Mouse (Mus musculus): ENCODE measurements around the gene Lrrc49. TPM values are rescaled to one million over a fixed set of nuclear protein-coding genes. Genes with fewer than 3 reads are reported as not detected.

The Lrrc49 gene
- polyA plus RNA-seq, 1 experiment from 2014 or later: 9.0 TPM

DNA sequence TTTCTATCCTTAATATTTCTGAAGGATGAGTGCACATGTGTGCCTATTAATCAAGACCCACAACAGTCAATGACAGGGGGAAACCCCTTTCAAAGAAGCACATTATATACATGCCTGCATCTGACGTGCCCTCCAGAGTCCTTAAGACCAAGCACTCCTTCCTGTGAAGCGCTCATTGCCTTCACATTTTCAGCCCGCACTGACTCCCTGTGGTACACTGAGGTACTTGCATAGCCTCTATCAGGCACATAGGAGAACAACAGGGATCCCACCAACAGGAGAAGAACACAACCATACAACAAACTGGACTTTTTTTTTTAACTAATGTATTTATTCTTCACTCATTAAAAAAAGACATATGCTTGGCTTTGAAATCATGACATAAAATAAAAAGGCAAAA lies 101.0 kb downstream of the Lrrc49 start:
- TF ChIP-seq CTCF (IDR thresholded peaks at IDR 0.05) (peak; percentile 42), EP300 (IDR thresholded peaks at IDR 0.05) (no peak)
- H3K9me3 ChIP-seq (ENCODE audit: low read length): no peaks in the 10 kb centered on the region
- no peak overlapping the region for H3K4me3 ChIP-seq (ENCODE audit: low read depth, low read length)
- ATAC-seq: no peak
- H3K9ac ChIP-seq (replicated peaks; ENCODE audit: low read depth): no peak overlapping the region
- no peaks in the 10 kb centered on the region for H3K27me3 ChIP-seq (replicated peaks; ENCODE audit: insufficient read depth, low read length)
- WGBS: 74% methylated on average over 3 of the region's 3 CpGs
- no peak for DNase-seq (ENCODE audit: low spot score)
- no peaks in the 10 kb centered on the region for H3K4me1 ChIP-seq (ENCODE audit: insufficient read depth, low read depth, low read length)
- no peak overlapping the region for H3K27ac ChIP-seq (ENCODE audit: low read length)
- no peaks in the 10 kb centered on the region for H3K36me3 ChIP-seq (ENCODE audit: insufficient read depth, low read length)
- no peak overlapping the region for H3K4me2 ChIP-seq (replicated peaks; ENCODE audit: low read depth, low read length)

DNA sequence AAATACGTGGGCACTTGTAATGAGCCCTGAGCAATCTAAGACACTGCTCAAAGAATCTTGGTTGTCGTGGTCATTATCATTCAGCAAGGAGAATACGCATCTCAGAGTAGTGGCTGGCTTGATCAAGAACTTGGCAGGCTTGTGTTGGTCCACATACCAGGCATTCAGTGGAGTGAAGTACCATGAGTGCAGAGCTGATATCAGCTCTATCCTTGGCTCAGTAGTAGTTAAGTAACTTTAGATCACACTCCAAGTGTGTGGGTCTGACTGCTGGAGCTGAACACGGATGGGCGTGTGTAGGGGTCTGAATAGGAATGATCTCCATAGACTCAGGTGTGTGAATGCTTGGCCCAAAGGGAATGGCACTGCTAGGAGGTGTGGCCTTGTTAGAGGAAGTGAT lies 102.8 kb downstream of the Lrrc49 start:
- DNase-seq (ENCODE audit: low spot score) (no peak), ATAC-seq (no peak)
- no peak overlapping the region for H3K4me3 ChIP-seq (ENCODE audit: low read depth, low read length)
- H3K27ac ChIP-seq (ENCODE audit: low read length): no peak overlapping the region
- H3K27me3 ChIP-seq (replicated peaks; ENCODE audit: insufficient read depth, low read length): no peaks in the 10 kb centered on the region
- no peaks in the 10 kb centered on the region for H3K36me3 ChIP-seq (ENCODE audit: insufficient read depth, low read length)
- H3K4me2 ChIP-seq (replicated peaks; ENCODE audit: low read depth, low read length): no peak overlapping the region
- H3K4me1 ChIP-seq (ENCODE audit: insufficient read depth, low read depth, low read length): no peaks in the 10 kb centered on the region
- WGBS: 87% methylated on average over 5 of the region's 5 CpGs
- no peak for TF ChIP-seq EP300 (IDR thresholded peaks at IDR 0.05)
- TF ChIP-seq CTCF (IDR thresholded peaks at IDR 0.05): no peak
- H3K9me3 ChIP-seq (ENCODE audit: low read length): no peaks in the 10 kb centered on the region
- no peak overlapping the region for H3K9ac ChIP-seq (replicated peaks; ENCODE audit: low read depth)

DNA sequence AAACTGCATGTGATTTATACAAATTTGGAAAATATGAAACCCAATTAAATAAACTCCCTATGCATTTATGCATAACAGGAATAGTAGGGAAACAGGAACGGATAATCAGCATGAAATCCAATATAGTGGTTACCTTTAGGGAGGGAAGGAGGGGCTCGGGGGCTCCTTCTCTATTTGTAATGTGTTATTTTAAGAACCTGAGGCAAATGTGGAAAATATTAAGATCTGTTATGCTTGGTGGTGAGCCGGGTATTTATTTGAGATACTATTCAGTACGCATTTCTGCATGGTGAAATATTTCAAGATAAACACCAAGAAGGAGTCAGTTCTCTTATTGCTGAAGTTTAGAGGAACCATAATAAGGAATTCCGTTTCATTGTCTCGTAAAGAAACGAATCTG lies 105.4 kb downstream of the Lrrc49 start:
- Histone ChIP-seq H3K4me1 (ENCODE audit: insufficient read depth, low read depth, low read length) (no peaks in the 10 kb centered on the region), H3K27me3 (replicated peaks; ENCODE audit: insufficient read depth, low read length) (no peaks in the 10 kb centered on the region), H3K9me3 (ENCODE audit: low read length) (no peaks in the 10 kb centered on the region), H3K36me3 (ENCODE audit: insufficient read depth, low read length) (no peaks in the 10 kb centered on the region), H3K9ac (replicated peaks; ENCODE audit: low read depth) (no peak overlapping the region), H3K27ac (ENCODE audit: low read length) (no peak overlapping the region), H3K4me2 (replicated peaks; ENCODE audit: low read depth, low read length) (no peak overlapping the region), H3K4me3 (ENCODE audit: low read depth, low read length) (no peak overlapping the region)
- no peak for DNase-seq (ENCODE audit: low spot score)
- no peak for TF ChIP-seq EP300 (IDR thresholded peaks at IDR 0.05)
- TF ChIP-seq CTCF (IDR thresholded peaks at IDR 0.05): no peak
- no peak for ATAC-seq
- 74% methylated on average over 7 of the region's 7 CpGs for WGBS

DNA sequence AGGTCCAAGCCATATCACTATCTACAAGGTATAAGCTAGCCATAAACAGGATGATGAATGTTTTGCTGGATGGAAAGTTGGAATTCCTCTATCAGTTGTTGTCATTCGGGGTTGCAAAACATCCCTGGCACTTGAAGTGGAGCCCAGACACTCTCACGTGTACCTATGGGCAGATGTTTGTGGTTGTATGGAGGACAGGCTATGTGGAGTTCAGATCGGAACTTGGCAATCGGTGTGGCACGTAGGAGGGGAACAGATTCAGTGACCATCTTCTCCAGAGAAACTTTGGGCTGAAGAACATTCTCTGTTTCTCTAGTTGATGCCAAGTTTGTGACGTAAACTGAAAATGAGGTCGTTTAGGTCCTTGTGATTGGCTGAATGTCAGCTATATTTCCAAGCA lies 114.9 kb downstream of the Lrrc49 start:
- H3K4me3 ChIP-seq (ENCODE audit: low read depth, low read length): no peak overlapping the region
- H3K9ac ChIP-seq (replicated peaks; ENCODE audit: low read depth): no peak overlapping the region
- no peak overlapping the region for H3K27ac ChIP-seq (ENCODE audit: low read length)
- ATAC-seq: no peak
- H3K9me3 ChIP-seq (ENCODE audit: low read length): no peaks in the 10 kb centered on the region
- no peak overlapping the region for H3K4me2 ChIP-seq (replicated peaks; ENCODE audit: low read depth, low read length)
- H3K4me1 ChIP-seq (ENCODE audit: insufficient read depth, low read depth, low read length): no peaks in the 10 kb centered on the region
- no peak for DNase-seq (ENCODE audit: low spot score)
- H3K36me3 ChIP-seq (ENCODE audit: insufficient read depth, low read length): no peaks in the 10 kb centered on the region
- TF ChIP-seq EP300 (IDR thresholded peaks at IDR 0.05) (no peak), CTCF (IDR thresholded peaks at IDR 0.05) (no peak)
- H3K27me3 ChIP-seq (replicated peaks; ENCODE audit: insufficient read depth, low read length): no peaks in the 10 kb centered on the region
- WGBS: 73% methylated on average over 7 of the region's 7 CpGs

DNA sequence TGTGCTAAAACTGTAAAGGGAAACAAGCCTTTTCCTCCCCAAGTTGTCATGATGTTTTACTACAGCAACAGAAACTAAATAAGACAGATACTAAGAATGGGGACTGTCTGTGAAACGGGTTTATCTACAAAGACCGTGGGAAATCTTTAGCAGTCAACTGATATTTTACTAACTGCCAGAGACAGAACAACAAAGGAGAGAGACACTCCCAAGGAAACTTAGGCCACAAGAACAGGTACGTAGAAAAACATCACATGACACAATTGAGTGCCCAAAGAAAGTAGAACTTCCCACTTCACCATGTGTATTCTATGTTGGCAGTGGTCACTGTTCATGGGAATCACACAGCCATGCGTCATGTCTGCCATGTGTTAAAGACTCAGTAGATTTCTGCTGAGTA lies 116.2 kb downstream of the Lrrc49 start:
- no peak overlapping the region for H3K4me3 ChIP-seq (ENCODE audit: low read depth, low read length)
- H3K9me3 ChIP-seq (ENCODE audit: low read length): no peaks in the 10 kb centered on the region
- H3K27me3 ChIP-seq (replicated peaks; ENCODE audit: insufficient read depth, low read length): no peaks in the 10 kb centered on the region
- no peak overlapping the region for H3K4me2 ChIP-seq (replicated peaks; ENCODE audit: low read depth, low read length)
- no peaks in the 10 kb centered on the region for H3K4me1 ChIP-seq (ENCODE audit: insufficient read depth, low read depth, low read length)
- WGBS: 92% methylated on average over 4 of the region's 4 CpGs
- no peak overlapping the region for H3K27ac ChIP-seq (ENCODE audit: low read length)
- DNase-seq (ENCODE audit: low spot score) (no peak), ATAC-seq (no peak)
- H3K9ac ChIP-seq (replicated peaks; ENCODE audit: low read depth): no peak overlapping the region
- H3K36me3 ChIP-seq (ENCODE audit: insufficient read depth, low read length): no peaks in the 10 kb centered on the region
- TF ChIP-seq EP300 (IDR thresholded peaks at IDR 0.05) (no peak), CTCF (IDR thresholded peaks at IDR 0.05) (no peak)

DNA sequence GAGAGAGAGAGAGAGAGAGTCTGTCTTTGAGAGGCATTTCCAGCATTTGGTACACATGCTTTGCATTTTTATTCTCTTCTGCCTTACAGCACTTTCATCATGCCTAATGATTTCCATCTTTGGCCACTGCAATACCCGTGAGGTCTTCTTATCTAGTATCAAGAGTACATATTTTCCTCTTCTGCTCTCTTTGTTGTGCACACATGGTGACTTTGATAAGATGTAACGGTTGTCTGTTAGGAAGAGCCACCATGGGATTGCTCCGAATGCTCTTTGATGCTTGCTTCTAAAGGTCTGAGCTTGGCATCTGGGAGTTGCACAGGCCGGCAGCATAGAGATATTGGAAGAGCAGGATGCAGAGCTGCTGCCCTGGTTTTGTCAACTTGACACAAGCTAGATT lies 116.9 kb downstream of the Lrrc49 start:
- H3K4me3 ChIP-seq (ENCODE audit: low read depth, low read length): no peak overlapping the region
- DNase-seq (ENCODE audit: low spot score): no peak
- H3K9me3 ChIP-seq (ENCODE audit: low read length): no peaks in the 10 kb centered on the region
- H3K4me2 ChIP-seq (replicated peaks; ENCODE audit: low read depth, low read length): no peak overlapping the region
- H3K4me1 ChIP-seq (ENCODE audit: insufficient read depth, low read depth, low read length): no peaks in the 10 kb centered on the region
- no peaks in the 10 kb centered on the region for H3K27me3 ChIP-seq (replicated peaks; ENCODE audit: insufficient read depth, low read length)
- TF ChIP-seq EP300 (IDR thresholded peaks at IDR 0.05) (no peak), CTCF (IDR thresholded peaks at IDR 0.05) (no peak)
- ATAC-seq: no peak
- 72% methylated on average over 4 of the region's 4 CpGs for WGBS
- no peaks in the 10 kb centered on the region for H3K36me3 ChIP-seq (ENCODE audit: insufficient read depth, low read length)
- H3K27ac ChIP-seq (ENCODE audit: low read length): no peak overlapping the region
- H3K9ac ChIP-seq (replicated peaks; ENCODE audit: low read depth): no peak overlapping the region

DNA sequence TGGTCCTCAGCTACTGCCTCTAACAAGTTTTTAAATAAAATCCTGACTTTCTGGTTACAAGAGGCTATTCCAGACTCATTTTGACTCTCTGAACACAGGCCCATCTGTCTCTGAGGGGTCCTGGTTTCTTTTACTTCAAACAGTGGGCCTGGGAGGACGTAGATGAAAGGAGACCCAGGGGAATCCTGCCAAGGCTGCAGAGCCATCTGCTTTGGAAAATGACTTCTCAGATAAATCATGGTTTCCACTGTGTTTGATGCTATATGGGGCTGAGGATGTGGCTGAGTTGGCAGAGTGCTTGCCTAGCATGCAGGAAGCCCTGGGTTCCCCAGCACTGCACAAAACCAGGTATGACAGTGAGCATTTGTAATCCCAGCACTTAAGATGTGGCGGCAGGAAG lies 118.6 kb downstream of the Lrrc49 start:
- Histone ChIP-seq H3K9me3 (ENCODE audit: low read length) (no peaks in the 10 kb centered on the region), H3K4me1 (ENCODE audit: insufficient read depth, low read depth, low read length) (no peaks in the 10 kb centered on the region), H3K27ac (ENCODE audit: low read length) (no peak overlapping the region), H3K4me3 (ENCODE audit: low read depth, low read length) (no peak overlapping the region), H3K36me3 (ENCODE audit: insufficient read depth, low read length) (no peaks in the 10 kb centered on the region), H3K9ac (replicated peaks; ENCODE audit: low read depth) (no peak overlapping the region), H3K27me3 (replicated peaks; ENCODE audit: insufficient read depth, low read length) (no peaks in the 10 kb centered on the region), H3K4me2 (replicated peaks; ENCODE audit: low read depth, low read length) (no peak overlapping the region)
- ATAC-seq: no peak
- DNase-seq (ENCODE audit: low spot score): no peak
- TF ChIP-seq EP300 (IDR thresholded peaks at IDR 0.05): no peak
- TF ChIP-seq CTCF (IDR thresholded peaks at IDR 0.05): no peak
- 60% methylated on average over 2 of the region's 2 CpGs for WGBS

Data from lung, postnatal 0 days (tissue).